Mouse (Mus musculus): ENCODE results near the gene P2rx7.

The P2rx7 gene
- long read RNA-seq, experiment 1, partial matches to known transcripts = 0 of 1 reads
- long read RNA-seq, experiment 1, other reads (novel, unspliced or antisense) = 0 of 1 reads
- long read RNA-seq, experiment 2, partial matches to known transcripts = 1 of 1 reads
- long read RNA-seq, experiment 2, other reads (novel, unspliced or antisense) = 0 of 1 reads

DNA sequence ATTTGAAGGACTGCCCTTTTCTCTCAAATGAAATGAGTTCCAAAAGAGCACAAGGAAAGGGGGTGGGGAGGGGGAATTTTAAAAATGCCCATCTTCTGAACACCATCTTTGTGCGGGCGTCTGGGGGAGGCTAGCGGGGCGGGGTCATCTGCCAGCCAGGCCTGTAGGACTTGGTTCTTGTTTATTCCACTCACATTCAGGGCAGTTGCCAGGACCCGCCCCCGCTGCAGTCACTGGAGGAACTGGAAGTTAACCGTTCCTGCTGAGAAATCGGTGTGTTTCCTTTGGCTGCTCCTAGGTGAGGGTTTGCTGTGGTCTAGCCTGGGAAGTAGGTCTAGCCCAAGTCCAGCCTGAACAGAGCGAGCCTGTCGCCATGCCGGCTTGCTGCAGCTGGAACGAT is at the start of gene P2rx7:
Gene P2rx7, plus strand, starts transcription at position 211 of the 400 bp plus-strand sequence.
- intact Hi-C loops (cut with DNase I) = no loop called here

DNA sequence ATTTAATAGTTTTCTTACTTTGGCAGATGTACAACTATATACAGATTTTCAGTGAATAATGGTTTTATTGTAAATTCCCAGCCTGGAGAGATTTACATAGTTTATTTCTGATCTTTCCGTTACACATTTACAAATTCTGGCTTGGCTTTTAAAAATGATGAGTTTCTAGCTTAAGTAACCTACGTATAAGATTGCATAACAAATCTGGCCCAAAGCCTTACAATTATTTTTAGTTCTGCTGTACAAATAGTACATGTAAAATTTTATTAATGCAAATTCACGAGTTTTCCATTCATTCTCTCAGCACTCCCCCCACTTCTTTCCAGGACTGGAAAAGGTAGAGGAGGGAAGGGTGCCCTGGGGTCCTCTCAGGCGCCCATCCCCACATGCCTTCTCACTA is 48.2 kb upstream of the P2rx7 start:
- intact Hi-C loops (cut with DNase I) = no loop called here

DNA sequence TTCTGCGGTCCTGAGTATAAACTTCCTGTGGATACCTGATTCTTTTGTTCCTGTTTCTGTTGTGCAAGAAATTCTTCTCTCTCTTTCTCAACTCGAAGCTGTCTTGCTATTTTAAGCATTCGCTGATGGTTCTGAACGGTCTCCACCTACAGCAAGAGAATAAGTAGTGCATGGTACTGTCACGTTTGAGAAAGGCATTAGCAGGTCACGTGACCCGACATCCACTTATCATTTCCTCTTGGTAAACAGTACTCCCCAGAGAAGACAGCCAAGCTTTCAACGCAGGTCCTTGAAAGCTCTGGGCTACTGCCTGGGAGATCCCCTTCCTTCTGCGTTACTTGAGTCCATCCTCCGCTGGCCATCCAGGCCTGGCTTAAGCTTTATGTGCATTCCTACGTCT is 41.5 kb upstream of the P2rx7 start:
- intact Hi-C loops (cut with DNase I) = no loop called here

DNA sequence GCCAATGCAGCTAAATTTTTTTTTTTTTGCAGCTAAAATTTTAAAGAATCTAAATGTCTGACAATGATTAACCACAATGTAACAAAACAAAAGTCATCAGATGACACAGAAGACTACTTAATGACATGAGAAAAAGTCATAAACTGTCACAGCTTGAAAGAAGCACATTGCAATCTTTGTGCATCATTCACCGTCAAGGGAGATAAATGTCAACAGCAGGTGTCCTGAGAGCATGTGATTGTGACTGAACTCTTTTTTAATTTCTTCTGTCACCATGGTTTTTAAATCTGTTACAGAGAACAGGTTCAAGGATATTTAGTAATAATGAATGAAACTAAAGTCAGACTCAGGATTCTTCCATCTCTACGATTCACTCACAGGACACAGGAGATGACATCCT is 38.8 kb upstream of the P2rx7 start:
- intact Hi-C loops (cut with DNase I) = no loop called here

DNA sequence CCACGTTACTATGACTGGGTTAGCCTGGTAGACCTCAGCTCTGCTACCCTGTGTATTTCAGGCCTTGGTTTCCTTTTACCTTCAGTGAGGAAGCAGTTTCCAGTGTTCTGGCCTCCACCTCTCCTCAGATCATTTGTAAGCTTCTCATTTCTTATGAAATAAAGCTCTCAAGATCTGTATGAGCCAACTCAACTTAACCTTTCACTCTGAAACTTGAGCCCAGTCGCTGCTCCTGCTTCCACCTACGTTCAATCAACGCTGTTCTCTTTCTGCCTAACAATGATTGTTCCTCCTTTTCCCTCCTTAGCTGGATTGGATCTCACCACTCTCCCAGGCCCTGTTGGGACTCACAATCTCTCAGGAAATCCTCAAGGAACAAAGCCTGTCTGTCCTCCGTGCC is 32.1 kb upstream of the P2rx7 start:
- intact Hi-C loops (cut with DNase I) = no loop called here

DNA sequence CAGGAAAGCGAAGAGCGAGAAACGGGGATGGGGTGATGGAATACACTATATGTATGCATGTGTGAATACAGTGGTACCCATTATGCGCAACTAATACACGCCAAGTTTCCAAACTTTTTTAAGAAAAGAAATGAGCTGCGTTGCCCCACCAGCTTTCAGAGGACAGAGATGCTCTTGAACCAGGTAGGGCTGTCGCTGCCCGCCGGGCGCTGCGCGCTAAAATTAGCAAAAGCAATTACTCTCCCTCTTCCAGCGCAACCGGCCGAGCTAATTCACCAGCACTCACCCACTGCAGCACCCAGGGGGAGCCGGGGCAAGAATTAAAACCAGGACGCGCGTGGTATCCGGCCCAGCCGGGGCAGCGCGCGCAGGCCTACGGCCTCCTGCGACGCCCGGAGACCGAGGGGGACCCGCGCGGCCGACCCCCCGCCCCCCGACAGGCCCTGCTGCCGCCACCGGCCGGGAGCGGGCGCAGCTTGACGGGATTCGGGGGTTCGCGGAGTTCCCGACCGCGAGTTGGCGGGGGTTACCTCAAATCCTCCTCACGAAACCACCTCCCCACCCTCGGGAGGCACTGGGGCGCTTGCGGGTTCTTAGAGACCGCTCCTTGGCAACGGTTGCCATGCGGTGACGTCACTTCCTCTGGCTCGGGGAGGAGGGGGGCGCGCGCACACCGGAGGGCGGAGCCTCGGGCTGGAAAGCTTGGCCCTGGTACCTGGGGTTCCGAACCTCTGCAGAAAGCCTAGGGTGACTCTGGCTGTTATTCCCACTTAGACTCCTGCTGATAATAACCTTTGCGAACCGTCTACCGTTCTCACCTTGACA is 29.6 kb upstream of the P2rx7 start, which contains the start of gene Ift81:
Gene Ift81, minus strand, starts transcription at position 611 of the 825 bp plus-strand sequence.
- intact Hi-C loops (cut with DNase I) = no loop called here

DNA sequence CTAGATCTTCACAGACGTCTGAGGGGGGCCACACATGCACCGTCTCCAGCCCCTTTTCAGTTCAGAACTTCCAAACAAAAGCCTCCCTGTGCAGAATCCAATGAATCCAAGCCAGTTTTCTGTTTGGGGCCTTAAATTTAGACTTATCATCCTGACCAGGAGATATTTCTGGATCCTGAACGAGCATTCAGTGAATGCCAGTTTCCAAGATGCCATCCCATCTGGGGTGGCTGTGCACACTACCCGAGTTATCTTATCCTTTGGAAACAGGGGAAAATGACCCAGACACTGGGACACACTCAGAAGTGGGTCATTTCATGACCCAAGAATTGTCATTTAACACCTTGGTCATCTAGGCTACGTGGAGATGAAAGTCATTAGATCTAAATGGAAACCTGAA is 26.0 kb upstream of the P2rx7 start:
- intact Hi-C loops (cut with DNase I) = no loop called here

DNA sequence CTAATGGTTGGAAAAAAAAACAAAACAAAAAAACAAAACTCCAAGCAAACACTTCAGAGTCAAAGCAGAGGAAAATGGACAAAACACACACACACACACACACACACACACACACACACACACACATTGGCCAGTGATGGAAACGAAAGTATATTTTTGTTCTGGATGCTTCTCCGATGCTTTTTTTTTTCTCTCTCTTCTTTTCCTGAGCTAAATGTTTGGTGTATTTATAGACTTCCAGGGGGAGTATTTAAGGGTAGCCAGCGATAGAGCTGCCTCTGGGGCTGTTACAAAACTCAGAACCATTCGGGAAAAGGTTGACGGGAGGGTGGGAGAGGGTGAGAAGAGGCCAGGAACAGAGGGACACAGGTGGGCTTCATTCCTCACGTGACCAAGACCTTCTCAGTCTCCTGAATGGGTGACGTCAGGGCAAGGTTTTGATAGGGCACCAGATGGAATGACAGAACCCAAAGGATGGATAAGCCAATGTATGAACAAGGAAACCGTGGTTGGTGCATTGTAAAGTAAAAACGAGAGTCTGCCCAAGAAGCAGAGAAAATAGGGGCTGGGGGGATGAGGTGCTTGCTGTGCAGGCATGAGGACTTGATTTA is 23.9 kb upstream of the P2rx7 start:
- intact Hi-C loops (cut with DNase I) = no loop called here

DNA sequence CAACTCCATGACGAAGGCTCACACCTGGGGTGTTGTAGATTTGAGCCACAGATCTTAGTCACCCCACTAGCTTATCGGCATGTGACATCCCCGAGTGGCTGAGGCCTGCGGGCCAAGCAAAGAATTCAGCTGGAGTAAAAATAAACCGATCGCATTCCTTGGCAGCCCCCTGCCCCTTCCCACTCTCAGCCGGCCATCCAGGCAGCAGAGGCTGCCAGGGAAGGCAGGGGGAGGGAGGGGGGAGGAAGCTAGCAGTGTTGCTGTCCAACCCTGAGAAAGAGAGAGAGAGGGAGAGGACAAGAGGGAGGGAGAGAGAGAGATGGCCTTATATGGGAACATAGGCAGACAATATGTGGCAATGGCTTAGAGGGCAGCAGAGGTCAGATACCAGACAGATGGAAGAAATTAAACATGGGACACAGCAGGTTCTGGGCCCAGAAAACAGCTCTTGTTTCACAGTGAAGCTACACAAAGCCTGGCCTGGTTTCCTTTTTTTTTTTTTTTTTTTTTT is 22.3 kb upstream of the P2rx7 start:
- intact Hi-C loops (cut with DNase I) = no loop called here

DNA sequence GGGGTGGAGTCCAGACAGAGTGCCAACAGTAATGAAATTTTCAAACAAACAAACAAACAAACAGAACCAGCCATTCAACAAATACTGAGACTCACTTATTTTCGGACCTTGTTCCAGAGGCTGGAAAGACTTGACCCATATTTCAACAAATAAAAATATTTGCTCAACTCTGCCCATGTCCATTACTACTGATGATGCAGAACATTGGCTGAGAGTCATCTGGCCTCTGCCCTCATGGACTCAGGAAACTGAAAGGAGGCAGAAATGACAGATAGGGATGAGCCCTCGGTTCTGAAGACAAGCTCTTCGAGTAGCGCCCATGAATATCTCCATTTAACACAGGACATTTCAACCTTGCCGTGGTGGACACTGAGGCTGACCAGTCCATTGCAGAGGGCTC is 21.2 kb upstream of the P2rx7 start:
- intact Hi-C loops (cut with DNase I) = no loop called here

DNA sequence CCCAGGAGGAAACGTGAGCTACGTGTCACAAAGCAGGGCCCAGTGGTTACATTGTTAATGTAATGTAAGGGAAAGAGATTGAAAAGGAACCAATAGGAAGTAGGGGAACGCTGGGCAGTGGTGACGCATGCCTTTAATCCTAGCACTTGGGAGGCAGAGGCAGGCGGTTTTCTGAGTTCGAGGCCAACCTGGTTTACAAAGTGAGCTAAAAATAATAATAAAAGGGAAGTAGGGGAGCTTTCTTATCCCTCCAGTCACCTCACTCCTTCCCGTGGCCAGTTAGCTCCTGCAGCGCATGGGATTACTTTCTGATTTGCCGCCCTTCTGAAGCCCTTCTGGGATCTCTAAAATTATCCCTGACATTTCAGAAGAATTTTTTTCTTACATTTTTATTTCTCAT is 19.9 kb upstream of the P2rx7 start:
- intact Hi-C loops (cut with DNase I) = no loop called here

DNA sequence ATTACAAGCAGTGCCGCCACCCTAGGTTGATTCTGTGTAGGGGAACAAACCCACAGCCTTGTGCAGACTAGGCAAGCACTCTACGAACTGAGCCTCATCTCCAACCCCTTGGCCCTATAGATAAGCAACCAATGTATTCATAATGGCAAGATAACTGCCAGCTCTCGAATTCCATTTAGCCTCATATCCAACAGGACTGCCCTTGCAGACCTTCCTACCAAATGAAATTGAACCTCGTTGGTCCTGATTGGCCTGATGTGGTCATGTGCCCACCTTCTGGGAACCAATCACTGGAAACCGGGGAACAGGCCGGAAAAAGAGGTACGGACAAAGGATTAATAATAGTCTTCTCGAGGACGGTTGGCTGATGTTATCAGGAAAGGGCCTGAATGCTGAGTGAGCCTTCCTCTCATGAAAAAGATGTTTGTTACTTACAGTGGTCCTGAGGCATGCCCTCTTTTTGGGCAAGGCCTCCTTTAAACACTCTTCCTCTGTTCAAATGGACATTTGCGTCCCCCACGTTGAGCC is 18.7 kb upstream of the P2rx7 start:
- intact Hi-C loops (cut with DNase I) = loop anchor here (5.0 kb wide), 2 partner anchors 123 to 223 kb away; partner anchors contain the start of gene Atp2a2

DNA sequence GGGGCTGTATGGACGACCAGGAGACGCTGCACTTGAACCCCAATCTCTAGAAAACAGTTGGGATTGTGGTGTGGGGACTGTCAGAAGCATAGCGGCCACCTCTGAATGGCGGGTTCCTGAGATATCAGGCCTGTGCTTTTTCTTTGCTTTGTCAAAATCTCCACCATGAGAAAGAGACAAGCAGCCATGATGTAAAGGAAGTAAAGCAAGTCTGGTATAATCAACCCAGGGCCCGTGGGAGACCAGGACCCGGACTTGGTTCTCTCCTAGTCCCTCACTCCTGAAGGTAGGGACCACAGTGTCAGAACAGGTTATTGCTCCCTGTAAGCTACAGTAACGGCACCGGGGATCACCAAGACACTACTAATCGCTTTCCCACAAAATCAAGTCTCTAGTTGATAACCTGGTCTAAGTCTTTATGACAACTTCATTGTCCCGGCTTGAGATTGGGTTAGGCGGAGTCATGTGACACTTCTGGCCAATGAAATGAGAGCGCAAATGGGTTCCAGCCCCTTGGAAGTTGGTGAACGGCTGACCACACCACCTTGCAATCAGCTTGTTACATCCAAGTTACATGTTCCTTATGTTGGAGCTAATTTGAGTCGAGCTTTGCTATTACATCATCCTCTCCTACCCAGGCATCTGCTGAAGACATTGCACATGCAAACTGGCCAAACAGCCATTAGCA is 18.0 kb upstream of the P2rx7 start:
- intact Hi-C loops (cut with DNase I) = loop anchor here (5.0 kb wide), 2 partner anchors 123 to 223 kb away; partner anchors contain the start of gene Atp2a2

DNA sequence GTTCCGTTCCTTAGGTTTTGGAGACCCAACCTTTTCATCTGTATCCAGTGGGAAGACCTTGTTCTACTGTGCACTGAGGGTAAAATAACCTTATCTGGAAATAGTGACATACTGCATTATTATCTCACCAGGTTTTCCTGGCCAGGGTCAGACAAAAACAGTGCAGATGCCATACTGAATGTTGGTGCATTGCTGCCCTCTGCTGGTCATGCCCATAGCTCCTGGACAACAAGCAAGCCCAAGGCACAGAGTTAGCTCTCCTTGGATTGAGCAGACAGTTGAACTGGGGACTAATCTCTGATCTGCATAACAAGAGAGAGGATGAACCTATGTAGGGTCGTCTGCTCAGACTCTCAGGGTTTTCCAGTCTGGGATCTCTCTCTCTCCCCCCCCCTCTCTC is 16.5 kb upstream of the P2rx7 start:
- intact Hi-C loops (cut with DNase I) = loop anchor here (5.0 kb wide), 2 partner anchors 125 to 225 kb away; partner anchors contain the start of gene Atp2a2

DNA sequence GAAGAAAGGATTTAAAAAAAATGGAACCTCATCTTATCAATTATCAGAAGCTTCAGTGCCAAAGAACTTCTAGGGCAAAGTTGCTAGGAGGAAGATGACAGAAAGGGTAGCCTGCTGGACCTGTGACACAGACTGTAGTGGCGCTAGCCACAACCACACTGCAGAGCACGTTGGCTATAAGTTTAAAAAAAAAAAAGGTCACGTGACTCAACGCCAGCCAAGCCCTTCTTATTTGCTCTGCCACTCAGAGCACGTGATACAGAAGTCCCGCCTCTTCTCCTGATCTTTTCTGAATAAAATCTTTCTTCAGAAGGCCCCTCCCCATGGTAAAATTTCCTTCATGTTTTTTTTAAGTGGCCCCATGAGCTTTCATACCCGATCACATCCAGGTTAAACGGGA is 8.5 kb upstream of the P2rx7 start:
- intact Hi-C loops (cut with DNase I) = no loop called here

DNA sequence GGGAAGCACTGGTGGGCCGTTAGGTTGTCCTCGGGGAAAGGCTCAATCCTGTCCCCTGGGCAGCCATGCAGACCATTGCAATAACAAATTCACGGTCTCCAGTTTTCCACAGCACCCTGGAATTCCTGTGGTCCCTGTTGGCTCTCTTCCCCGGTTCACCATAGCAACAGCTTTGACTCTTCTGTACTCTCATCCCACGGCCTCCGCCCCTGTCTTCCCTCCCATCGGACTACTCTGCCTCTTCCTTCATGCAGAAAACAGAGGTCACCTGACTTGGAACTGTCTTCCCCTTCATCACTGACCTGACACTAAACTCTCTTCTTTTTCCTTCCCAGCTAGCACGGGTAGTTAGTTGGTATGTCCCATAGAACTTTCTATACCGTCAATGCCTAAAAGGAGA is 7.4 kb upstream of the P2rx7 start:
- intact Hi-C loops (cut with DNase I) = no loop called here

DNA sequence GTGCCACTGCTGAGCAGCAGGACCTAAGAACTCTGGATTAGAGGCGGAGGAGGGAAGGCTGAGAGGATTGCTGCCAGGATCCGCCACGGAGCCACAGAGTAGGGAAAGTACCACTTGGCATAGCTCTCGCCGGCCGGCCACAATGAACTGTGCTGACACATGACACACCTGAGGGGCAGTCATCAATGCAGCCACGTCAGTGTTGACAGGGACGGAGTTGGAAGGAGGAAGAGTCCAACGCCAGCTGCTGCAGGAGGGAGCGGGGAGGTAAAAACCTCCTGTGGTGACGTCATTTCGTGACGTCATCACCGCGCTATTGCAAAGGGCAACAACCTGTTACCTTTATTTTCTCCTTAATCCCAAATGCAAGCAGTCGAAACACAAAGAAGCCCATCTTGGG is 6.8 kb upstream of the P2rx7 start:
- intact Hi-C loops (cut with DNase I) = no loop called here

DNA sequence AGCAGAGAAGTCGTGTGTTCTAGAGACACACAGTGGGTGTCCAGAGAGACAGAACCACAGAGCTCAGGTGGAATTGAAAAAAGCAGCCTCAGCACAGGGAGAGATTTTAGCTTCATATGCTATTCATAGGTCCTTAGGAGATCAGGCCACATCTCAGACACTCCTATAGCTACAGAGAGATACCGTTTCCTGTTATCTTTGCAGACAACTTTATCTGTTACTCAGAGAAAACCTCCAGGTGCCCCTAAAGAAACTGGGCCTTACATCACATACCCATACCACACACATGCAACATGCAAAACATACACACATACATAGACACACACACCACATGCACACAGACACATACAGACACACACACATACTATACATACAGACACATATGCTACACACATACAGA is 5.4 kb upstream of the P2rx7 start:
- intact Hi-C loops (cut with DNase I) = no loop called here

DNA sequence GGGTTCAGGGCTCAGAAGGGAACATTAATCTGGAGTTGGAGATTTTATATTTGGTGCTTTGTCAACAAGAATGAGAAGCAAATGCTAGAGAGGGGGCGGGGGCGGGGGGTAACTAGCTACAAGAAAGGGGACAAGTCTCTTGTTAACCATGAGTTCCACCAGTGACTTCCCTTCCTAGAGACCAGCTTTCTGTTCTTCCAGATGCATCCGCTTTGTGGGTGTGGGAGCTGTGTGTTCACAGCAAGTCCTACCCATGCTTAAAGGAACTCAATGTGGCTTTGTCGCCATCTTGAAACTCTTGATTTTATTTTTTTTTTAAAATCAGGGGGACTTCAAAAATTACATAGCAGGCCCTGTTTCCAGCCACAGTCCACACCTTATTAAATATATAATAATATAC is 4.2 kb upstream of the P2rx7 start:
- intact Hi-C loops (cut with DNase I) = no loop called here

DNA sequence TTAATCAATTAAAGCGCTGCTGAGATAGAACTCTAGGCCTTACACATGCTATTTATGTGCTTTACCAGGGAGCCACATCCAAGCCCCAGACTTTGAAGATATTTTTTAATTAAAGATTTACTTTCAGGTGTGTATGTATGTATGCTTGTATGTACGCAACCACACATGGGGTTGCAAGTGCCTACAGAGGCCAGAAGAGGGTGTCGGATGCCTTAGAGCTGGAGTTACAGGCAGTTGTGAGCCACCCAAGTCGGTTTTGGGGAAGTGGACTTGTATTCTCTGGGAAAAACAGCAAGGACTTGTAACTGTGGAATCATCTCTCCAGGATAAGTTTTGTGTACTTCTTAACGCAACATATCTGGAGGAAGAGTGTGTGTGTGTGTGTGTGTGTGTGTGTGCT is 3.7 kb upstream of the P2rx7 start:
- intact Hi-C loops (cut with DNase I) = no loop called here

DNA sequence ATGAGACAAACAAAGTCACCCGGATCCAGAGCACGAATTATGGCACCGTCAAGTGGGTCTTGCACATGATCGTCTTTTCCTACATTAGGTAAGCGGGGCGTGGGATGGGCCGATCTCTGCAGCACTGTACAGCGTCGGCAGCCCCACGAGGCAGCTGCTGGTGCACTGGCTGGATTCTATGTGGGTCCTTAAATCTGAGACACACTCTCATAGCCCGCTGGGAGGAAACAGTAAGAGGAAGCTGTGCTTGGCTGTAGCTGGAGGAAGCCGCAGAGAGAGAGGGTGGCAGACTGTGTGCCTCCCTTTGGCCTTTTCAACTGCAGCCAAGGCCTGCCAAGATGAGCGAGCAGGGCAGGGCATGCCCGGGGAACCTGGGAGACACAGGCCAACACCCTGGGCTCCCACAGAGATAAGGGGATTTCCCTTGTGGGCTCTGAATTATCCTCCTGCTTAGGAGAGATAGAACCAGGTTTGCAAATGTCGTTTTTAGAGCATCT is 448 bp downstream of the P2rx7 start:
- intact Hi-C loops (cut with DNase I) = no loop called here

Data from adrenal gland (tissue).